Mouse (Mus musculus) forebrain, embryonic 13.5 days (tissue): ENCODE results near the gene Clec11a. TPM values are rescaled to one million over a fixed set of nuclear protein-coding genes. Genes with fewer than 3 reads are reported as not detected.
A peak's percentile ranks its signal among the peaks of the same experiment; 100 is the strongest.

ENCODE experiments used
- ATAC-seq: fragments of 200-750 bp; cut with Nextera tagmentation; 2 replicates; pipeline ENCODE4 v1.8.0; 2017
- H3K27ac ChIP-seq: fragments of 300-500 bp; sonication (generic); 2 replicates; pipeline ENCODE4 v1.5.1; 2015; ENCODE audit warnings: inconsistent platforms, mild to moderate bottlenecking, moderate library complexity
- H3K27me3 ChIP-seq: fragments of 300-500 bp; sonication (generic); 2 replicates; pipeline ENCODE4 v1.6.1; 2015; ENCODE audit warnings: mild to moderate bottlenecking, inconsistent platforms
- H3K36me3 ChIP-seq: fragments of 300-500 bp; sonication (generic); 2 replicates; pipeline ENCODE4 v1.6.1; 2015; ENCODE audit warnings: mild to moderate bottlenecking, inconsistent platforms; ENCODE audit not compliant: poor library complexity, severe bottlenecking
- H3K4me1 ChIP-seq: fragments of 300-500 bp; sonication (generic); 2 replicates; pipeline ENCODE4 v1.6.1; 2015; ENCODE audit warnings: inconsistent platforms
- H3K4me2 ChIP-seq: fragments of 300-500 bp; sonication (generic); 2 replicates; pipeline ENCODE4 v1.6.1; 2015; ENCODE audit warnings: inconsistent platforms, mild to moderate bottlenecking, moderate library complexity
- H3K4me3 ChIP-seq: fragments of 300-500 bp; sonication (generic); 2 replicates; pipeline ENCODE4 v1.5.1; 2015; ENCODE audit warnings: mild to moderate bottlenecking, inconsistent platforms
- H3K9ac ChIP-seq: fragments of 300-500 bp; sonication (generic); 2 replicates; pipeline ENCODE4 v1.6.1; 2015; ENCODE audit warnings: mild to moderate bottlenecking, inconsistent platforms
- H3K9me3 ChIP-seq: fragments of 300-500 bp; sonication (generic); replicated peaks from 2 replicates; pipeline ENCODE4 v1.6.1; 2016; ENCODE audit warnings: inconsistent platforms
- WGBS: fragments of 180-500 bp; shearing (Covaris S2); methylation state at CpG from one replicate; pipeline ENCODE4 v1.1.7; 2015; 5-methylcytosine and 5-hydroxymethylcytosine counted together
- polyA plus RNA-seq: library from polyadenylated mRNA; unstranded; fragments of >200 nt; fragmentation: Nextera tagmentation; extraction: Ambion mirVana; gene quantifications from 2 replicates; pipeline ENCODE4 v1.2.1, GENCODE M21; 2015

Gene Clec11a
- polyA plus RNA-seq, 1 experiment from 2014 or later: 3.0 TPM

- Histone ChIP-seq H3K4me1 (peaks cover 17% of the 10 kb centered on the region), H3K9ac (no peak overlapping the region), H3K36me3 (peaks cover 38% of the 10 kb centered on the region), H3K27me3 (peaks cover 39% of the 10 kb centered on the region), H3K27ac (no peak overlapping the region), H3K4me2 (no peak overlapping the region), H3K4me3 (no peak overlapping the region), H3K9me3 (no peaks in the 10 kb centered on the region)
- no peak for ATAC-seq
- WGBS: 92% methylated on average over 10 of the region's 10 CpGs
Measured at GRCm38 (mm10) chr7:44341119-44341518, 34.4 kb upstream of the Clec11a start.

DNA sequence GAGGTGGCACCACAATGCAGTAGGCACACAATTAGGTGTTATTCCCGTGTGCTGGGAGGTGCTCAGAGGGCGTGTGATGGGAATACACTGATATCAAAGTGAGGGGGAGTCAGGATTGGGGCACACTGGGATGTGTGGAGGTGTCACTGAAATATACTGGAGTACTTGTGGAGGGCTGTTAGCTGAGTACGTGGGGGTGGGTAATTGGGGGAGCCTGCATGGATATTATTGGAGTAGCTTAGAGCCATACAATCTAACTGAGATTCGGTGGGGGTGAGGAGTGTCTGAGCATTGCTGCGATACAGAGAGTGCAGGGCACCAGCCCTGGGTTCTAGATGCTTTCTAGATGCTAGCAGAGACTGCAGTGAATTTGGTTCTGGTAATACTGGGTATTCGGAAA lies 33.5 kb upstream of the Clec11a start:
- WGBS: 69% methylated on average over 6 of the region's 6 CpGs
- Histone ChIP-seq H3K36me3 (peaks cover 29% of the 10 kb centered on the region), H3K4me3 (no peak overlapping the region), H3K27me3 (peaks cover 48% of the 10 kb centered on the region), H3K4me2 (no peak overlapping the region), H3K9me3 (no peaks in the 10 kb centered on the region), H3K9ac (no peak overlapping the region), H3K27ac (no peak overlapping the region), H3K4me1 (peaks cover 22% of the 10 kb centered on the region)
- no peak for ATAC-seq

DNA sequence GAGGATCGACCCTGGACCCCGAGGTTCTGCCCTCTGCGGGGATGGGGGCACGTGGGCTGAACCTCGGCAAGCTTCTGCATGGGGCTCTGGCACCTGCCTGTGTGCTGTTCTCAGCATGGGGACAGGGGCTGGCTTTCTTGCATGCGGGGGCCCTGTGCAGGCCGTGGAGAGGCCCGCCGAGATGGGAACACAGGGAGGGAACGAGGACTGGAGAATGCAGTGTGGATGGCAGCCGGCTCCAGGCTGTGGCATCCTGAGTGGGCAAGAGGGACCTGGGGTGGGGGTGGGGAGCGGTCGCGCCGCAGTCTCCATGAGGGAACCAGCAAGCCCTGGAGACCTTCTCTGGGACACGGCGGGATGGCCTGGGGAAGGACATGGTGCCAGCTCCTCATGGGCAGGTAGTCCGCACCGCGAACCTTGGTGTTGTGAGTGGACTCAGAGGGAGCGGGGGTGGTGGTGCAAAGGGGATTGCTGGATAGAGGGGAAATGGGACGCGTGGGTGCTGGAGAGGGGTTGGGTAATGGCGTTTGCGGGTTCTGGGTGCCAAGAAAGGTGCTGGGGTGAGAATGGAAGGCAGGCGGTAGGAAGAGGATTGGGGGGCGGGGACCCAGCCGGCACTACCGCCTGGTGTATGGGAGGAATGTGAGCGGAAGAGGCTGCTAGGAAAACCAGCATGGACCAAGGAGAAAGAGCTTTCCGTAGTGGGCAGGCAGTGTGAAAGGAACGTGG lies 30.6 kb upstream of the Clec11a start:
- Histone ChIP-seq H3K4me3 (peak overlapping the region; percentile 62), H3K4me1 (peaks cover 22% of the 10 kb centered on the region), H3K27ac (peak overlapping the region; percentile 48; the same call in 1 of the 2 replicates), H3K36me3 (0 out of 2 replicates have a peak, but pooled peaks cover 5% of the 10 kb centered on the region), H3K9me3 (no peaks in the 10 kb centered on the region), H3K9ac (peak overlapping the region; percentile 78), H3K4me2 (peak overlapping the region; percentile 79), H3K27me3 (peaks cover 60% of the 10 kb centered on the region)
- peak; percentile 19; the same call in 1 of the 2 replicates for ATAC-seq
- WGBS: 2% methylated on average over 32 of the region's 32 CpGs

DNA sequence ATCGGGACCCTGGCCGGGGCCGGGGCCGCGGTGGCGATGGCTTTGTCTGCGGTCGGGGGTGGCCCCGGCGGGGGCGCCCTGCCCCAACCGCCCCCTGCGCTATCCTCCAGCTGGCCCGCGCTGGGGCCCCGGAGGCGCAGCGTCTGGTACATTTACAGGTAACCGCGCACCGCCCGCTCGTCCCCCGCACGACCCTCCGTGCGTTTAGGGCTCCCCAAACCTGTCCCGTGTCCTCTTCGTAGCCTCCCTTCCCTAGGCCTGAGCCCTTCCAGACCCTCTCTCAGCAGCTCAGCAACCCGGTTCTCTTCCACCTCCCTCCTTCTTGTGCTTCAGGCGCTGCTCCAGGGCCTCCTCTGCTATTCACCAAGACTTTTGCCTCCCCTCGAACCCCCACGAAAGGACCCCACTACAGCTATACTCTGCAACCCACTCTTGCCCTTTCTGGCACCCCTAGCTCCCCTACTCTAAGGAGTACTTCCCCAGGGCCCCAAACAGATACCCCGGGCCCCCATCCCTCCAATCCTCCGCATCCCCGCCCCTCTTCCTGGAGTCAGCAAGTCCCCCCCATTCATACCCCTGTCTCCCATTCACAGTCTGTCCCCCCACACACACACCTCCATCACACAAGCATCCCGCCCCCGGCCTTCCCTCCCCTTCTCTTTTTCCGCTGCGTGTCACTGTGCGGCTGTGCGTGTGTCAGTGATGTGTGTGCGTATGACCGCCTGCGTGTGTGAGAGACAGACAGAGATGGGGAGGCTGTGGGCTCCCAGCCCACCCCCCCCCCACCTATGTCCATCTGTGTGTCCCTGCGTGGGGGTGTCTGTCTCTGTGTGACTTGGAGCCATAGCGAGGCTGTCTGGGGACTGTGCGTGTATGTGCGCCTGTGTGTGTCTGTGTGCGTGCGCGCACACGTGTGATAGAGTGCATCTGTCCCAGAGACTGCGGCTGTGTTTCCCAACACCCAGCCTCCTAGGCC lies 29.6 kb upstream of the Clec11a start:
- peak; percentile 84 for ATAC-seq

GRCm38 (mm10) chr7:44335031-44335878 lies 28.6 kb upstream of the Clec11a start:
- peak; percentile 75 for ATAC-seq
- H3K9me3 ChIP-seq: no peaks in the 10 kb centered on the region
- H3K36me3 ChIP-seq: 0 out of 2 replicates have a peak, but pooled peaks cover 3% of the 10 kb centered on the region
- H3K27ac ChIP-seq: peak overlapping the region; percentile 84
- peaks cover 60% of the 10 kb centered on the region for H3K27me3 ChIP-seq
- H3K4me3 ChIP-seq: peak overlapping the region; percentile 62
- H3K4me1 ChIP-seq: peaks cover 22% of the 10 kb centered on the region
- 5% methylated on average over 20 of the region's 40 CpGs for WGBS
- peak overlapping the region; percentile 79 for H3K4me2 ChIP-seq
- peak overlapping the region; percentile 78 for H3K9ac ChIP-seq

More for the DNA sequence above, 29.6 kb upstream of the Clec11a start:
- Histone ChIP-seq H3K4me2 (peak overlapping the region; percentile 79), H3K9ac (peak overlapping the region; percentile 78), H3K4me1 (peaks cover 22% of the 10 kb centered on the region), H3K27me3 (peaks cover 60% of the 10 kb centered on the region), H3K36me3 (0 out of 2 replicates have a peak, but pooled peaks cover 3% of the 10 kb centered on the region), H3K27ac (peak overlapping the region; percentile 84), H3K9me3 (no peaks in the 10 kb centered on the region), H3K4me3 (peak overlapping the region; percentile 62)
- WGBS: 2% methylated on average over 28 of the region's 54 CpGs

DNA sequence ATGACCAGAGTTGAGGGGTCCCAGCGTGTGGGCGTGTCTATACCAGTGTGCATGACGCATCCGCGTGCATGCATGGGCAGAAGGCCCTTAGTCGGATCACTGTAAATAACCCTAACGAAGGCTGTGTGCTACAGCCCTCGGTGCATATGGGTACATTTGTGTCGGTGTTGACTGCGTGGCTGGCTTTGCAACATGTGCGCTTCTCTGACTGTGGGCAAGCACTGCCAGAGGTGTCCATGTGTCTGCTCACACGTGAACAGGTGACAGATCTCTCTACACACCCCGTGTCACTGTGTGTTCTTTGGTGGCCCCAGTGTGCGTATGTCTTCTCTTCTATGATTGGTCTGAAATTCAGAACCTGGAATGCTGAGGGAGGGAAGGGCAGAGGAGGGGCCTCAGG lies 27.4 kb upstream of the Clec11a start:
- H3K4me1 ChIP-seq: peaks cover 22% of the 10 kb centered on the region
- WGBS: 77% methylated on average over 14 of the region's 14 CpGs
- H3K27me3 ChIP-seq: peaks cover 52% of the 10 kb centered on the region

GRCm38 (mm10) chr7:44332336-44332735 lies 25.6 kb upstream of the Clec11a start:
- Histone ChIP-seq H3K9me3 (no peaks in the 10 kb centered on the region), H3K4me3 (no peak overlapping the region), H3K27me3 (peaks cover 34% of the 10 kb centered on the region), H3K4me1 (peaks cover 15% of the 10 kb centered on the region), H3K27ac (no peak overlapping the region), H3K4me2 (no peak overlapping the region), H3K36me3 (peaks cover 6% of the 10 kb centered on the region; the same call in 1 of the 2 replicates), H3K9ac (no peak overlapping the region)
- no peak for ATAC-seq
- WGBS: 75% methylated on average over 3 of the region's 3 CpGs

More for the DNA sequence above, 27.4 kb upstream of the Clec11a start:
- H3K36me3 ChIP-seq: peaks cover 3% of the 10 kb centered on the region; the same call in 1 of the 2 replicates
- no peak overlapping the region for H3K9ac ChIP-seq
- no peak for ATAC-seq
- no peak overlapping the region for H3K4me3 ChIP-seq
- no peak overlapping the region for H3K4me2 ChIP-seq
- H3K27ac ChIP-seq: no peak overlapping the region
- no peaks in the 10 kb centered on the region for H3K9me3 ChIP-seq

- Histone ChIP-seq H3K4me1 (no peaks in the 10 kb centered on the region), H3K36me3 (peaks cover 45% of the 10 kb centered on the region), H3K27me3 (no peaks in the 10 kb centered on the region), H3K27ac (no peak overlapping the region), H3K9ac (no peak overlapping the region), H3K9me3 (no peaks in the 10 kb centered on the region), H3K4me2 (no peak overlapping the region), H3K4me3 (no peak overlapping the region)
- WGBS: 66% methylated on average over 6 of the region's 6 CpGs
- ATAC-seq: no peak
Measured at GRCm38 (mm10) chr7:44326614-44327013, 19.9 kb upstream of the Clec11a start.

- Histone ChIP-seq H3K9me3 (no peaks in the 10 kb centered on the region), H3K27ac (no peak overlapping the region), H3K4me3 (no peak overlapping the region), H3K27me3 (no peaks in the 10 kb centered on the region), H3K36me3 (peaks cover 69% of the 10 kb centered on the region), H3K4me1 (no peaks in the 10 kb centered on the region), H3K4me2 (no peak overlapping the region), H3K9ac (no peak overlapping the region)
- ATAC-seq: no peak
- 85% methylated on average over 1 of the region's 1 CpGs for WGBS
Measured at GRCm38 (mm10) chr7:44322290-44322689, 15.6 kb upstream of the Clec11a start.

DNA sequence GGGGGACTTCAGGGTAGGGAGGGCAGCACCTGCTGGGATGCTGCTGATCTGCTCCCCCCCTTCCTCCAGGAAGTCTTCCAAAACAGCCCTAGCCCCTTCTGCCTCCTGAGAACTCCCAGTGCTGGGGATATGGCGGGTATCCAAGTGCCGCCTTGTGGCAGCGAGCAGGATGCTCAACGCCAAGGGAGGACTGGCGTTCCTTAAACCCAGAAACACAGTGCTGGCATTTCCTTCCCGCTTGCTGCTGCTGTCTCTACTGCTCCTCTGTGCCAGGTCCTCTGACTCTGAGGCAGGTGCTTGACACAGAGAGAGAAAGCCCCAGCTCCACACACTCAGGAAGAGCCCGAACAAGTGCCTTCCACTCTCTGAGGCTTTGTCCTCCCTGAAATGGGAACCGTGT lies 14.2 kb upstream of the Clec11a start:
- Histone ChIP-seq H3K9me3 (no peaks in the 10 kb centered on the region), H3K9ac (no peak overlapping the region), H3K27me3 (no peaks in the 10 kb centered on the region), H3K4me1 (no peaks in the 10 kb centered on the region), H3K4me3 (no peak overlapping the region), H3K27ac (no peak overlapping the region), H3K36me3 (peaks cover 68% of the 10 kb centered on the region), H3K4me2 (no peak overlapping the region)
- peak; percentile 39; the same call in 1 of the 2 replicates for ATAC-seq
- WGBS: 59% methylated on average over 8 of the region's 8 CpGs

DNA sequence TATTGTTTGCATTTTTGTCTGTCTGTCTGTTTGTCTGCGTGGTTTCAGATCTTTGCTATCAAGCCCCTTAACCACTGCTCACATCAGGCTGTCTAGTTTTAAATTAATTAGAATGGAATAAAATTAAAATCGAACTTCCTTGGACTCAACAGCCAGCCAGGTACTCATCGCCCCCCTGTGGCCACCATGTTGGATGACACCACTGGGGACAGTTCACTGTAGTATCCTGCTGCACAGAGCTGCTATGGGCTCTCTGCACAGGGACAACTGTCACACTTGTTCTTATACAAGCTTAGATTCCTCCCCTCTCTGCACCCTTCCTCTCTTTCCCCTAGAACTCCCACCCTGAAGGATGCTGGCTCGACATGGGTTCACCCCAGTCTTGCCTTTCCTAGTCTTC lies 11.2 kb upstream of the Clec11a start:
- ATAC-seq: no peak; the same call in 1 of the 2 replicates
- H3K9ac ChIP-seq: no peak overlapping the region
- H3K4me1 ChIP-seq: no peaks in the 10 kb centered on the region
- 35% methylated on average over 4 of the region's 4 CpGs for WGBS
- H3K4me3 ChIP-seq: no peak overlapping the region
- H3K36me3 ChIP-seq: peaks cover 64% of the 10 kb centered on the region
- no peaks in the 10 kb centered on the region for H3K27me3 ChIP-seq
- H3K4me2 ChIP-seq: no peak overlapping the region
- H3K27ac ChIP-seq: no peak overlapping the region
- H3K9me3 ChIP-seq: no peaks in the 10 kb centered on the region
